Mouse (Mus musculus): ENCODE measurements at regions not wholly inside any gene's neighbourhood (a gene's known extent, or its start where the extent isn't known, plus 50 kb on each side); places are given as distances from the start of the nearest gene placed in this dataset.

DNA sequence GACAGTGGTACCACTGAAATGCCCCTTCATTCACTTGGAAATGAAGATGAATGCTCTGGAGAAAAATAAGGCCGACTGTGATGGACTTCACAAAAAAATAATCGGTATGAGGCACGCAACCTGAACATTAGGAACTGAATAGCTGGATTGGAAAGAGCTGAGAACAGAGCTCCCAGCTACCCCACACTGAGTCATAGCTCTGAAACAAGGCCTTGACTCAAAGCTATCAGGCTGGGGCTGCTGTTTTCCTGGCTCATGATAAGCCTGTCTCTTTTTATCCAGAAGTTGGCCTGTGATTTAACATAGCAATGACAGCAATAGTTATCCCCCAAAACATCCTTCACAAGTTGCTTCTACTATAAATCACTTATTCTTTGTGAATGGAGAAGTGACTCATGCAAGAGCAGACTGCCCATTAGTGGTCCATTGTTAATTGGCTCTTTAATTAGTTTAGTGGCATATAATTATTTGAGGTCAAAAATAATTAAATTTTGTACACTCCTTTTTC, 306.9 kb upstream of the Hand2 start:
- TF ChIP-seq CTCF (conservative IDR thresholded peaks at IDR 0.05; ENCODE audit: low read length) (no peak), POU5F1 (IDR thresholded peaks at IDR 0.05; ENCODE audit: borderline replicate concordance, low read length) (no peak), NANOG (IDR thresholded peaks at IDR 0.05; ENCODE audit: borderline replicate concordance, low read length) (no peak)

All from E14TG2a.4 (cell line).